Mouse (Mus musculus): ENCODE measurements around the gene Hoxb2.

GRCm38 (mm10) chr11:96319071-96319902 is 31.0 kb upstream of the Hoxb2 start:
- TF ChIP-seq POLR2A (IDR thresholded peaks at IDR 0.05; ENCODE audit: control insufficient read depth, low read depth, low read length) (no peak), CTCF (IDR thresholded peaks at IDR 0.05; ENCODE audit: control insufficient read depth, insufficient read depth, insufficient replicate concordance, low read depth, low read length) (no peak)

Measured in testis, adult 2 months (tissue).